Mouse (Mus musculus): Measurements from ENCODE around the gene Slc12a8. TPM values are rescaled to one million over a fixed set of nuclear protein-coding genes. Genes with fewer than 3 reads are reported as not detected.

Slc12a8 gene
- polyA plus RNA-seq, 1 experiment from 2014 or later, result 0.80 TPM

DNA sequence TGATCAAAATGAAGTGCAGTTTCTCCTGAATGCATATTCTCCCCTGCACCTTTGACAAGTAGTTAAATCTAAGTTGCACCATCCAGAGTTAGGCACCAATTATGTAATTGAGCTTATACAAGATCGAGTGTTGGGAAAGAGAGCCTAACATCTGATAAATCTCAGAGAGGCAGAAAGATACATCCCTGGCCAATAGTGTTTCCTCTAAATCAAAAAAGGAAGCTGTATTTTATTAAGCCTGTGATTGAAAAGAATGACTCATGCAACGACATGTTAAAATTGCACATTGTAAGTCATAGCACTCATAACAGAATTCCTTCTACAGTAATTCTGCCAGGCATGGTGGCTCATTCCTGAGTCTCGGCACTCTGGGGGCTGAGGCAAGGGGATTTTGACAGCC is 124.7 kb downstream of the Slc12a8 start:
- Histone ChIP-seq H3K9ac (replicated peaks) (no peak overlapping the region), H3K4me2 (replicated peaks) (no peak overlapping the region), H3K36me3 (no peaks in the 10 kb centered on the region), H3K4me3 (no peak overlapping the region), H3K4me1 (no peaks in the 10 kb centered on the region), H3K9me3 (no peaks in the 10 kb centered on the region), H3K27ac (replicated peaks) (no peak overlapping the region), H3K27me3 (no peaks in the 10 kb centered on the region)
- 78% methylated on average over 3 of the region's 3 CpGs for WGBS
- ATAC-seq (ENCODE audit: low FRiP score, low read depth), result no peak

DNA sequence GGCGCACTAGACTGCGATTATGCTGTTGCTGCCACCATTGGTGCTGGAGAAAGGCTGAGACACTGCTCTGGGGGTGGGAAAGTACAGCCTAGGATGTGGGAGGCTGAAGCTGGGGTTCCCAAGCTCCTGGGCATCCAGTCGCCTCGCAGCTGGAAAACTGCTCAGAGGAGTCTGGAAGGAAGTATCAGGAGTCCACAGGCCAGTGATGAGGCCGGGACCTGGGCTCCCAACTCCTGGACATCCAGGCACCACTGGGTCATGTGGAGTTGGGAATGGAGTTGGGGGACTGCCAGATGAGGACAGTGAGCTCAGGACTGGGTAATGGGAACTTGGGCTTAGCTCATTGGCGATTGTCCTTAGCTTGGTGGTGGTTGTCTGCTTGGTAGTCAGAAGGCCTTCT is 136.0 kb downstream of the Slc12a8 start:
- Histone ChIP-seq H3K9me3 (peaks cover 16% of the 10 kb centered on the region; the same call in 1 of the 2 replicates), H3K9ac (replicated peaks) (no peak overlapping the region), H3K27ac (replicated peaks) (no peak overlapping the region), H3K36me3 (no peaks in the 10 kb centered on the region), H3K4me3 (no peak overlapping the region), H3K4me1 (no peaks in the 10 kb centered on the region), H3K27me3 (no peaks in the 10 kb centered on the region), H3K4me2 (replicated peaks) (no peak overlapping the region)
- ATAC-seq (ENCODE audit: low FRiP score, low read depth), result no peak
- WGBS, result 90% methylated on average over 6 of the region's 6 CpGs

DNA sequence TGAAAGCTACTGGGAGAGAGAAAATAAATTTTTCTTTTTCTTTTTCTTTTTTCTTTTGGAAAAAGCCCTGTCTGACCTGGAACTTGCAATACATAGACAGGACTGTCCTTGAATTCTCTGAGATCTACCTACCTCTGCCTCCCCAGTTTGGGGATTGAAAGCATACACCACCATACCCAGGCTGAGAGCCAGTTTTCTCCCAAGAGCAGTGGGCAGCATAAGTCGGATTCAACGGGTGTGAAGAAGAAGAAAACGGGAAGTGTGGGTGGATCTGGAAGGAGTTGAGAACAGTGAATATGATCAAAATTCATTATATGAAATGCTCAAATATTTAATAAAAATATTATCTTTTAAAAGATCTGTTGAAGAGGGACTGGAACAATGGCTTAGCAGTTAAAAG is 138.3 kb downstream of the Slc12a8 start:
- Histone ChIP-seq H3K4me2 (replicated peaks) (no peak overlapping the region), H3K4me1 (no peaks in the 10 kb centered on the region), H3K9ac (replicated peaks) (no peak overlapping the region), H3K9me3 (0 out of 2 replicates have a peak, but pooled peaks cover 3% of the 10 kb centered on the region), H3K27me3 (no peaks in the 10 kb centered on the region), H3K36me3 (no peaks in the 10 kb centered on the region), H3K27ac (replicated peaks) (no peak overlapping the region), H3K4me3 (no peak overlapping the region)
- ATAC-seq (ENCODE audit: low FRiP score, low read depth), result no peak
- WGBS, result 88% methylated on average over 3 of the region's 3 CpGs

- 88% methylated on average over 3 of the region's 3 CpGs for WGBS
- H3K9ac ChIP-seq (replicated peaks), result no peak overlapping the region
- H3K9me3 ChIP-seq, result no peaks in the 10 kb centered on the region
- H3K27ac ChIP-seq (replicated peaks), result no peak overlapping the region
- no peaks in the 10 kb centered on the region for H3K4me1 ChIP-seq
- H3K4me3 ChIP-seq, result no peak overlapping the region
- H3K27me3 ChIP-seq, result no peaks in the 10 kb centered on the region
- no peaks in the 10 kb centered on the region for H3K36me3 ChIP-seq
- no peak overlapping the region for H3K4me2 ChIP-seq (replicated peaks)
- ATAC-seq (ENCODE audit: low FRiP score, low read depth), result no peak
These were observed 140.1 kb downstream of the Slc12a8 start for GRCm38 (mm10) chr16:33657191-33657590.

- Histone ChIP-seq H3K4me3 (no peak overlapping the region), H3K4me1 (no peaks in the 10 kb centered on the region), H3K27ac (replicated peaks) (no peak overlapping the region), H3K27me3 (no peaks in the 10 kb centered on the region), H3K9me3 (no peaks in the 10 kb centered on the region), H3K9ac (replicated peaks) (no peak overlapping the region), H3K36me3 (no peaks in the 10 kb centered on the region), H3K4me2 (replicated peaks) (no peak overlapping the region)
- 100% methylated on average over 3 of the region's 3 CpGs for WGBS
- ATAC-seq (ENCODE audit: low FRiP score, low read depth), result no peak
These were observed 141.0 kb downstream of the Slc12a8 start for GRCm38 (mm10) chr16:33658121-33658520.

DNA sequence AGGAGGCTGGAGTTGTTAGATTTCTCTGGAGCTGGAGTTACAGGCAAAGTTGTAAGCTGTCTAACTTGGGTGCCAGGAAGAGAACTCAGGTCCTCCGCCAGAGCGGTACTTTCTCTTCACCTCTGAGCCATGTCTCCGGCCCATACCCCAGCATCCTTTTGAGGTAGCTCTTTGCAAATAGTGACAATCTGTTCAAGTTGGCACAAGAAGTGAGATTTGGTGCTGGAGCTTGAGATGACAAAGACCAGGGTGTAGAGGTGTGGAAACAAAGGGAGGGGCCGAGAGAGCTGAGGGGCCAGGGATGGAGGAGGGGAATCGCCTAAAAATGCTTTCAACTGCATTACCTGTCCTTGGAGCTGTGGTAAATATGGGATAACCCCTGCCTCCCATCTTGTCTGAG is 142.4 kb downstream of the Slc12a8 start:
- no peak for ATAC-seq (ENCODE audit: low FRiP score, low read depth)
- Histone ChIP-seq H3K27me3 (no peaks in the 10 kb centered on the region), H3K36me3 (no peaks in the 10 kb centered on the region), H3K9me3 (no peaks in the 10 kb centered on the region), H3K4me3 (no peak overlapping the region), H3K9ac (replicated peaks) (no peak overlapping the region), H3K4me2 (replicated peaks) (no peak overlapping the region), H3K27ac (replicated peaks) (no peak overlapping the region), H3K4me1 (no peaks in the 10 kb centered on the region)
- 92% methylated on average over 5 of the region's 5 CpGs for WGBS

GRCm38 (mm10) chr16:33660125-33660524 is 143.0 kb downstream of the Slc12a8 start:
- no peaks in the 10 kb centered on the region for H3K27me3 ChIP-seq
- no peak overlapping the region for H3K4me3 ChIP-seq
- no peak overlapping the region for H3K9ac ChIP-seq (replicated peaks)
- WGBS, result 69% methylated on average over 5 of the region's 5 CpGs
- H3K36me3 ChIP-seq, result no peaks in the 10 kb centered on the region
- H3K4me2 ChIP-seq (replicated peaks), result no peak overlapping the region
- no peak overlapping the region for H3K27ac ChIP-seq (replicated peaks)
- ATAC-seq (ENCODE audit: low FRiP score, low read depth), result no peak
- no peaks in the 10 kb centered on the region for H3K9me3 ChIP-seq
- no peaks in the 10 kb centered on the region for H3K4me1 ChIP-seq

DNA sequence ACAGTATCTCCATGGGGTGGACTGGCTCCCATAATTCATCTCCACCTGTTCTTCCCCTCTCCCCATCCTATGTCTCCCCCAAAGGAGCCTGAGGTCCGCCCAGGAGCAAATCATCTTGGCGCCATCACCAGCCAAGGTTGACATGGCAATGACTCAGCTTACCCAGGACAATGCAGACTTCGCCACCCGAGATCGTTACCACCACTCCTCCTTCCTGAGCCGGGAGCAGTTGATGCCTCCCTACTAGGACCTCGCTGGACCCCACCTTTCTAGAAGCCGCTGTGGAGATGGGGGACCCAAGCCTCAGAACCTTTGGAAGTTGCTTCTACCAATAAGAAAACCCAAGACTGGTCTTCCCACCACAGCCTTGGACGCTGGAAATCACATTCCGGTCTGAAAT is 145.7 kb downstream of the Slc12a8 start:
- no peak for ATAC-seq (ENCODE audit: low FRiP score, low read depth)
- Histone ChIP-seq H3K9ac (replicated peaks) (no peak overlapping the region), H3K27ac (replicated peaks) (no peak overlapping the region), H3K4me1 (no peaks in the 10 kb centered on the region), H3K4me3 (no peak overlapping the region), H3K36me3 (no peaks in the 10 kb centered on the region), H3K27me3 (no peaks in the 10 kb centered on the region), H3K9me3 (no peaks in the 10 kb centered on the region), H3K4me2 (replicated peaks) (no peak overlapping the region)
- WGBS, result 94% methylated on average over 10 of the region's 10 CpGs

- Histone ChIP-seq H3K4me1 (no peaks in the 10 kb centered on the region), H3K27ac (replicated peaks) (no peak overlapping the region), H3K27me3 (no peaks in the 10 kb centered on the region), H3K4me2 (replicated peaks) (no peak overlapping the region), H3K36me3 (no peaks in the 10 kb centered on the region), H3K9me3 (no peaks in the 10 kb centered on the region), H3K9ac (replicated peaks) (no peak overlapping the region), H3K4me3 (no peak overlapping the region)
- WGBS, result 90% methylated on average over 6 of the region's 6 CpGs
- no peak for ATAC-seq (ENCODE audit: low FRiP score, low read depth)
These were observed 149.1 kb downstream of the Slc12a8 start for GRCm38 (mm10) chr16:33666226-33666625.

GRCm38 (mm10) chr16:33666985-33667538 is 149.9 kb downstream of the Slc12a8 start:
- WGBS, result 91% methylated on average over 4 of the region's 4 CpGs
- Histone ChIP-seq H3K9ac (replicated peaks) (no peak overlapping the region), H3K4me3 (no peak overlapping the region), H3K4me1 (no peaks in the 10 kb centered on the region), H3K9me3 (no peaks in the 10 kb centered on the region), H3K4me2 (replicated peaks) (no peak overlapping the region), H3K36me3 (no peaks in the 10 kb centered on the region), H3K27ac (replicated peaks) (no peak overlapping the region), H3K27me3 (no peaks in the 10 kb centered on the region)
- no peak for ATAC-seq (ENCODE audit: low FRiP score, low read depth)

DNA sequence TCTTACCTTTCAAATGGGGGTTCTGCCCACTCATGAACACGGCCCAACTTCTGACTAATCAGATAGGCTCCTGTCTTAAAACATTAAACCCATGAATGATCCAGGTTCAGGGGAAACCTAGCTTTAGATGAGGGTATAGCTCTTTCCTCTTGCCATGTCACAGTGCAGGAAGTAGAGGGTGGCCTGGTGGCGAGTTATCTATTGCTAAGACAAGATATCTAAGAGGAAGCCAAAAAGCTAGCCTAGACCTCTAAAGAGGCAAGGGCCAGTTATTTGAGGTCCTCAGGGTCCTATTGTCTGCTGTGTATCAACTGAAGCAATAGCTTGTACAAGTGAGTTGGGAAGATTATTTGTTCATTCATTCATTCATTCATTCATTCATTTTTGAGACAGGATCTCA is 151.3 kb downstream of the Slc12a8 start:
- Histone ChIP-seq H3K9ac (replicated peaks) (no peak overlapping the region), H3K27ac (replicated peaks) (no peak overlapping the region), H3K9me3 (no peaks in the 10 kb centered on the region), H3K4me1 (no peaks in the 10 kb centered on the region), H3K36me3 (no peaks in the 10 kb centered on the region), H3K4me2 (replicated peaks) (no peak overlapping the region), H3K27me3 (no peaks in the 10 kb centered on the region), H3K4me3 (no peak overlapping the region)
- ATAC-seq (ENCODE audit: low FRiP score, low read depth), result no peak
- WGBS, result 95% methylated on average over 2 of the region's 2 CpGs

GRCm38 (mm10) chr16:33669072-33669471 is 151.9 kb downstream of the Slc12a8 start:
- ATAC-seq (ENCODE audit: low FRiP score, low read depth), result no peak
- Histone ChIP-seq H3K4me2 (replicated peaks) (no peak overlapping the region), H3K36me3 (no peaks in the 10 kb centered on the region), H3K4me3 (no peak overlapping the region), H3K4me1 (no peaks in the 10 kb centered on the region), H3K27me3 (no peaks in the 10 kb centered on the region), H3K9ac (replicated peaks) (no peak overlapping the region), H3K9me3 (no peaks in the 10 kb centered on the region), H3K27ac (replicated peaks) (no peak overlapping the region)
- 79% methylated on average over 1 of the region's 1 CpGs for WGBS

GRCm38 (mm10) chr16:33670340-33670739 is 153.2 kb downstream of the Slc12a8 start:
- Histone ChIP-seq H3K9me3 (no peaks in the 10 kb centered on the region), H3K9ac (replicated peaks) (no peak overlapping the region), H3K36me3 (no peaks in the 10 kb centered on the region), H3K4me1 (no peaks in the 10 kb centered on the region), H3K4me2 (replicated peaks) (no peak overlapping the region), H3K27ac (replicated peaks) (no peak overlapping the region), H3K4me3 (no peak overlapping the region), H3K27me3 (no peaks in the 10 kb centered on the region)
- WGBS, result 74% methylated on average over 3 of the region's 3 CpGs
- ATAC-seq (ENCODE audit: low FRiP score, low read depth), result no peak
